Mouse (Mus musculus): ENCODE data around the gene Rela.
"Not testable (repeated sequence)": the region's sequence is repeated elsewhere in the genome, so short reads cannot be mapped to it uniquely, and the experiment has no call there.

Rela gene

GRCm38 (mm10) chr19:5666386-5666785 lies 29.1 kb downstream of the Rela start:
- DNase-seq = no peak

DNA sequence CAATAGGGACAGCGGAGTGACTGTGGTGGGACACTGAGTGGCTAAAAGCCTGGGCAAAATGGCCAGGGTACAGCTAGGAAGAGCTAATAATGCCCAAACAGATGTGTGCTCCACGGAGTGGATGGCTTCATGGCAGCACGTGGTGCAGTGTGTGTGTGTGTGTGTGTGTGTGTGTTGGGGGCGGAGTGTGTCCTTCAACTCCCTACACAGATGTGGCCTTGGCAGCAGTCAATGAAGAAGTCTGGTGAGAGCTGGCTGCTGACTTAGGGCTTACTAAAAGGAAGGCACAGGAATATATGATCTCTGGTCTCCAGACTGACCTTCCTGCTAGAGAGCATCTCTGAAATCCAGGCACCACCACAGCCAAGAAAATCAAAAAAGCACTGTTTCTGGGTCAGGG lies 31.1 kb downstream of the Rela start:
- DNase-seq = no peak

GRCm38 (mm10) chr19:5680432-5680831 lies 43.1 kb downstream of the Rela start:
- no peak for DNase-seq

DNA sequence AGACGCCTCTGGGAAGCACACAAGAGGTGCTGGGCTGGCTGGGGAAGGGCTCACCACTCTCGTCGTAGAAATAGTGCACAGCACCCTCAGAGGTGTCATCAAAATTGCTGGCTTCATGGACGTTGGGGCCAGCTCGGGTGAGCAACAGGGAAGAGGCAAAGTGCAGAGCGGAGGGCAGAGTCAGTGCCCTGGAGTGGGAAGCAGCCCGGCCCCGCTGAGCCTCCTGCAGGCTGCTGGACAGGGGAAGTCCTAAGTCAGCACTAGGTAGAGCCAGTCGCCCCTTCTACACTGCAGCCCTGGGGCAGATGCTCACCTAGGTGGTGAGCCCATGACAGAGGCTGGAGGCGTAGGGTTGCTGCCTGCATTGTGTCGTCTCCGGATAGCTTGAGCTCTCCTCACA lies 47.0 kb downstream of the Rela start:
- no peak for DNase-seq

- no peak for DNase-seq
Observed at GRCm38 (mm10) chr19:5684985-5685384, 47.7 kb downstream of the Rela start.

DNA sequence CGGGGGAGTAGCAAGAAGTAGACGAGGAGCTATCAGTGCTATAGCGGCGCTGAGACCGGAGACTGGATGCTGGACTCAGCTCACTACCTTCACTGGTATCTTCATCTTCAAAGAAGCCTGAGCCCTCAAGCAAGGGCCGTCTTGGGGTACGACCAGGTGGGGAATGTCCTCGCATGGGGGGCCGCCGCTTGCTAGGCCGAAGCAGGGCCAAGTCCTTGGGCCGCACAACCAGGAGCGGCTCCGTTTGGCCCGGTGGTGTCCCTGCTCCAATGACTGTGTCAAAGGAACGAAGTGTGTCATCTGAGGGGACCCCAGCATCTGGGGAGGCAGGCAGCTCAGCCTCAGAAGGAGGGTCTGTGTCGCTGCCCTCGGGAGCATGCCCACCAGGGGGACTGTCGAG lies 48.1 kb downstream of the Rela start:
- DNase-seq = no peak

DNA sequence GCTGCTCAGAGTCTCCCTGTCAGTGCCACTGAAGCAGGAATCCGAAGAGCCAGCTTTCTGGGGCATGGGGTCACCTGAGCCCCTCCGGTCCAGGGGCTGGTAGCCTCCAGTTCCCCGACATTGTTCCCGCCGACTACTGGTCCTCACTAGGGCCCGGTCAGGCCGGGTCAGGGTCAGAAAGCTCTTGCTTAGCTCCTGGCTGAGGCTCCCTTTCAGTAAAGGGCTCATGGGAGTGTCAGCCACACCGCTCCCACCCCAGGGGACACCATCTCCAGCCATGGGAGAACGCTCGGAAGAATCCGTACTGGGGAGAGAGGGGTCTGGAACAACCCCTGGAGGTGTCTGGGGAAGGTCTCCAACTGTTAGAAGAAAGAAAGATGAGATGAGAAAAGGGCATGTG lies 48.6 kb downstream of the Rela start:
- DNase-seq = no peak

DNA sequence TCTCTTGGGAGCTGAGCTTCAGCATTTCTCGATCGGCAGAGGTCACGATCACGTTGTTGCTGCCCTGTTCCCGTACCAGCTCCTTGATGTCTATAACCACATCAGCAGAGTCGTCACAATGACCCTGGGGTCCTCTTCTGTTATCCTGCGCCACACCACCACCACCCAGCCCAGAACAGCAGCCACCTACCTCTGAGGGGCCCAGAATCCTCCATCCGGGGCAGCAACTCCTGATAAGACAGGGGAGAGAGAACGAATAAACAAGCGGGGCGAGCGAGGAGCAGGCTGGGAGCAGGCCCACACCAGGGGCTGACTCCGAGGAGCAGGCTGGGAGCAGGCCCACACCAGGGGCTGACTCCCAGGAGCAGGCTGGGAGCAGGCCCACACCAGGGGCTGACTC lies 49.2 kb downstream of the Rela start:
- no peak for DNase-seq

- DNase-seq = not testable (repeated sequence)
Observed at GRCm38 (mm10) chr19:5686954-5687353, 49.7 kb downstream of the Rela start.

- no peak for DNase-seq
Observed at GRCm38 (mm10) chr19:5687738-5688137, 50.5 kb downstream of the Rela start.

GRCm38 (mm10) chr19:5688200-5689087 lies 51.2 kb downstream of the Rela start, which contains the start of the genes Map3k11 and Pcnx3:
Gene Map3k11 (plus strand): TSS chr19:5688742.
Gene Pcnx3 (minus strand): TSS chr19:5688908.
- peak; percentile 97 to 98 for DNase-seq

GRCm38 (mm10) chr19:5689088-5689428 lies 51.8 kb downstream of the Rela start:
- no peak for DNase-seq

DNA sequence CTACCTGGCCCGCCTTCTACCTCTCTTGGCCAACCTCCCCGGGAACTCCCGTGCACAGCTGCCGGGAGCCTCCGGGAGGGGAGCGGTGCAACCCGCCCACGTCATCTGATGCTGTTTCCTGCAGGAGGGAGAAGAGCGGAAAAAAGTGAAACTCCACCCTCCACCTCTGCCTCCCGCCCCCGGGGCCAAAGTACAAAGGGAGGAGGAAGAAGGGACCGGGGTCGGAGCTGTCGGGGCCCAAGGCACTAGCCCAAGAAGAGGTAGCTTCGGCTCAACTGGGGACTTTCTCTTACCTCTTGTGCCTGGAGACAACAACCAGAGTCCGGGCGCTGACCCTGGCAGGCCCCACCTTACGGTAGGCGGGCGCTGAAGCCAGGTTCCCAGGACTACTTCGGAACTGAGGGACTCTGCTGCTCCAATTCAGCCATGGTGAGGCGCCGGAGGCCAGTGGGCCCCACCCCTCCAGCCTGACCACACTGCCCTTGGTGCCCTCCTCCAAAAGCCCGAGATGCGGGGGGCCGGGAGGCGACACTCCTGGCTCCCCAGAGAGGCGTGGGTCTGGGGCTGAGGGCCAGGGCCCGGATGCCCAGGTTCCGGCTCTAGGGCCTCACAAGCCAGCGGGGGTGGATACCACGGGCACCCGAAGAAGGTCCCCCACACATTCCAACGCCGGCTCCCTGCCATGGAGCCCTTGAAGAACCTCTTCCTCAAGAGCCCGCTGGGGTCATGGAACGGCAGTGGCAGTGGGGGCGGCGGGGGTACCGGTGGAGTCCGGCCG lies 52.5 kb downstream of the Rela start:
- DNase-seq = peak; percentile 68 to 69

DNA sequence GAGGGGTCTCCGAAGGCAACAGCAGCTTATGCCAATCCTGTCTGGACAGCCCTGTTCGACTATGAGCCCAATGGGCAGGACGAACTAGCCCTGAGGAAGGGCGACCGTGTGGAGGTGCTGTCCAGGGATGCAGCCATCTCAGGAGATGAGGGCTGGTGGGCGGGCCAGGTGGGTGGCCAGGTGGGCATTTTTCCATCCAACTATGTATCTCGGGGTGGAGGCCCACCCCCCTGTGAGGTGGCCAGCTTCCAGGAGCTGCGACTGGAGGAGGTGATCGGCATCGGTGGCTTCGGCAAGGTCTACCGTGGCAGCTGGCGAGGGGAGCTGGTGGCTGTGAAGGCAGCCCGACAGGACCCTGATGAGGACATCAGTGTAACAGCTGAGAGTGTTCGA lies 53.1 kb downstream of the Rela start:
- DNase-seq = peak; percentile 52 to 75

DNA sequence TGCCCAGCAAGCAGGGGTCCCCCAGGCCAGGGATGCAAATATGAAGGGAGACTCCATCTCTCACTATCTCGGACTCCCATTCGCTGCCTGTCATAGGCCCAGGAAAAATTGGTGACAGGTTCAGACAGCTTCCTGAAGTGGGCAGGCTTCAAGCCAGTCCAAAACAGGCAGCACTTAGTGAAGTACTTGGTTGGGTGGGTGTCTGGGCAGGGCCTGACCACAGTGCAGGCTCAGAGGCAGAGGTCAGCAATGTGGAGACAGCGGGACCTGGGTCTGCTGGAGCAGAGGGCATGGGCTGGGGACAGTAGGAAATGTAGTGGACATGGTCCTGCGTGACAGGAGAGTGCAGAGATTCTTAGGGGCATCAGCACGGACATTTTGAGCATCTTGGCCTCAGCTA lies 54.3 kb downstream of the Rela start:
- no peak for DNase-seq

- DNase-seq = no peak
Observed at GRCm38 (mm10) chr19:5692086-5692912, 55.0 kb downstream of the Rela start.

DNA sequence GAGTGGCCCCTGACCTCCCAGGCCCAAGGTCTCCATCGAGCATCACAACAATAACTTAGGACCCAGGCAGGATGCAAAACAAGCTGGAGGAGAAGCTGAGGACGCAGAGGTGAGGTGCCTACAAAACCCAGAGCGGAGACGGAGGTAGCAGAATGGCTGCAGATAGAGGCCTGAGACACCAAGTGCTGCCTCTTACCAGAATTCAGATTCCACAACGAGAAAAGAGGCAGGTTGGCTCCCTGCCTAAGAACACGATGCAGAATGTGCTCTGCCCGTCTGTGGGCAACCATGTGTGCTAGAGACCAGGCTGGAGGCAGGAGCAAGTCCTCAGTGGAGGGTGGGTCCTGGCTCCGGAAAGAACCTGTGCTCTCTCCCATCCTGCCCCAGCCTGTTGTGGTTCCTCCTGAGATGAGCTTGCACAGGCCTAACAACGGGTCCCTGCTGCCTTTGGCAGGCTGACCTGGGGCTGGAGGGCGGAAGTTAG lies 55.7 kb downstream of the Rela start:
- DNase-seq = no peak

DNA sequence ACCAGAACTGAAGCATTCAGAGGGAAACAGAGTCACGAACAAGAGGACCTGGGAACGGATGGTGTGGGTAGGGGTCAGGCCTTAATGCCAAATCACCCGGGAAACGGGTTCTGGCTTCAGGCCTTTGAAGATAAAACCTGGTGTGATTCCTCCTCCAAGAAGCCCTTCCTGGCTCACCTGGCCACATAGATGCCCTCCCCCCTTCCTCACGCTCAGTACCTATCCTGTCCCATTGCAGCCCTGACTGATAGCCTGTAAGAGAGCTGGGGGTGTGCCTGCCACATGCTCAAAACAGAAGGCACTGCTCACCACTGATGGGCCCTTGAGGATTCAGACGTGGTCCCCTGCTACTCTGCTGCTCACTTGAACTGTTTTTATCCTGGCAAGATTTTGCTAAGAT lies 56.5 kb downstream of the Rela start:
- no peak for DNase-seq

GRCm38 (mm10) chr19:5695849-5696462 lies 58.7 kb downstream of the Rela start:
- DNase-seq = peak; percentile 27 to 52
